Mouse (Mus musculus) frontal cortex, postnatal 14 days (tissue): ENCODE measurements around the gene Sstr5.

Experiments used
- DNase-seq, 2 experiments: peaks; one replicate each; pipeline ENCODE4 v3.0.0; 2022; ENCODE audit warnings: low spot score in 2 of 2

The Sstr5 gene

GRCm38 (mm10) chr17:25497013-25497412, at the start of gene Sstr5:
TSS of gene Sstr5 (minus strand) at chr17:25497288.
- no peak for DNase-seq

GRCm38 (mm10) chr17:25541768-25542167, 44.7 kb upstream of the Sstr5 start:
- DNase-seq = no peak

DNA sequence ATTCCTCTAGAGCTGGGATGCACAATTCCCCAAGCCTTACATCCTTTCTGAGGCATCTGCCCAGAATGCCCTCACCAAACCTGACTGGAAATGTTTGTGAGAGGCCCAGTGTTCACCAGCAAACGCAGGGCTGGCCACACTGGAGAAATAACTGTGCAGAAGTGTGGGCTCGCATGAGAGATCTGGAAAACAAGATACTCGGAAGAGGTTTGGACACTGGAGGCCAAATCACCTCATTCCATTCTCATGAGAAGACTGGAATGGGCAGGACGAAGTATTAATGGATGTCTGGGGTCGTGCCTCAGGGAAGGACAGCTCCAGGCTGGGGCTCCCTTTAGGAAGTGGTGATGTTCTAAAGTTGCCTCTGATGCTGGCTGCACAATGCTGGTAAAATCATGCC, 43.6 kb upstream of the Sstr5 start:
- DNase-seq = no peak

DNA sequence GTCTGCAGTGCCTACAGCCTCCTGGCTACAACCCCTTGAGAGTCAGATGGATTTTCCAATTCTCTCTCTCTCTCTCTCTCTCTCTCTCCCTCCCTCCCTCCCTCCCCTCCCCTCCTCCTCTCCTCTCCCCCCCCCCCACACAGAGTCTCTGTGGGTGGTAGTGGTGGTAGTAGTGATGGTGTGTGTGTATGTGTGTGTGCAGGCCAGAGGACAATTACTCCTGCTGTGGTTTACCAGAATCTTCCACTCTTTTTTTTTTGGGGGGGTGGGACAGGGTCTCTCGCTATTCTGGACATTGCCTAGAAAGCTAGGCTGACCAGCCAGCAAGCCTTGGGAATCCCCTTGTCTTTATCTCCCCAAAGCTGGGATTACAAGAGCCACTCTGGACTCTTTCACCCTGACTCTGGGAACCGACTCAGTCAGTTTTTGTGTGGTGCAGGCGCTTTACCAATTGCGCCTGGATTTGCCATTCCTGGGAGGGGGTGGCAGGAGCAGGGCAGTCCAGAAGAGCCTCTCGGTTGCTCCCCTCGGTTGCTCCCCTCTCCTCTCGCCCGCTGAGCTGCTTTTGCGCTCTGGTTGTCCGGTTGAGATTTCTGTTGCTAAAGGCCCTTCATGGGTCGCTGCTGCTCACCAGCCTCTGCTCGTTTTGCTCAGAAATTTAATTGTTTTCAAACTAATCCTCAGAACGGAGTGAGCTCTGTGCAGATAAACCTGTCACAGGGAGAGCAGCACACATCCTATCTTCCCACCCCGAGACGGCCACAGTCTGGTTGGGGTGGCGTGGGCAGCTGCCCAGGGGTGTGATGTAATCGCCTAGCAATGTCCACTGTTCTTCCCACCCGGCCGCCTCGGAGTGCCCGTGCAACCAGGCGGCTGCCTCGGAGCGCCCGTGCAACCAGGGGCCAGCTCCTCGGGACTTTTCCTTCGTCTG, 42.1 kb upstream of the Sstr5 start:
- DNase-seq = no peak

GRCm38 (mm10) chr17:25530357-25531022, 33.4 kb upstream of the Sstr5 start:
- no peak for DNase-seq

DNA sequence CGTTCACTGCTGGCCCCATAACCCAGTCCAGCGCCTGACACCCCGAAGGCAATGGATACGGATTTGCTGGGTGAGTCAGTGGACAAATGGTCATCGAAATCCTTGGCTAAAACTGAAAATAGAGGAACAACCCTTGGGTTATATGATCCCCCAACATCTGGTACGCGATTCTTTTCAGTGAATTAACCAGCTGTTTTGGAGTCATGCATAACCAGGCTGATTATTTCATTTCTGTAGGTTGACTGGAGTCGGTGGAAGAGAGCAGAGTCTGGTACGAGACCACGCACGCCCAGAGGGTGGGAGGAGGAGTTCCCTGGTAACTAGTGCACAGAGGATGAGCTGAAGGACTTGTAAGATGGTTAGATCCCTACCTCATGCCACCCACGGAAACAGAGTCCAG, 25.0 kb upstream of the Sstr5 start:
- no peak for DNase-seq

GRCm38 (mm10) chr17:25520492-25520891, 23.4 kb upstream of the Sstr5 start:
- no peak for DNase-seq

DNA sequence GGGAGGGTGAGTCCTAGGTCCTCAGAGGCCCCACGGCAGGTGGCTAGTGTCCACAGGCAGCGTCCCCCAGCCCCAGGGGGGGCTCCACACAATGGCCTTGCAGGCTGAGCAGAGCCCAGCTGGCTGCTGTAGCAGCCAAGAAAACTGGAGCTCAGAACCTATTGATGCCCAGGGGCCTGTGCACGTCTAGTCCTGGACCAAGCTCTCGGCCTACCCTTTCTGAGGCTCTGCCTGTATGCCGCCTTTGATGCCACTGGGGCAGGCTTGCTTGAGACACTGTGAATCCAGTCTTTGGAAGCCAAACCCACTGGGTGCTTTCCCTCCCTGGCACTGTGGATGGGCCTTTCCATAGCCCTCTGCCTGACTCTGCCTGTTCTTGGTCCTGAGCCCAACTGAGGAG, 22.4 kb upstream of the Sstr5 start:
- DNase-seq = peak in 1 of 2 experiments; percentile 50

DNA sequence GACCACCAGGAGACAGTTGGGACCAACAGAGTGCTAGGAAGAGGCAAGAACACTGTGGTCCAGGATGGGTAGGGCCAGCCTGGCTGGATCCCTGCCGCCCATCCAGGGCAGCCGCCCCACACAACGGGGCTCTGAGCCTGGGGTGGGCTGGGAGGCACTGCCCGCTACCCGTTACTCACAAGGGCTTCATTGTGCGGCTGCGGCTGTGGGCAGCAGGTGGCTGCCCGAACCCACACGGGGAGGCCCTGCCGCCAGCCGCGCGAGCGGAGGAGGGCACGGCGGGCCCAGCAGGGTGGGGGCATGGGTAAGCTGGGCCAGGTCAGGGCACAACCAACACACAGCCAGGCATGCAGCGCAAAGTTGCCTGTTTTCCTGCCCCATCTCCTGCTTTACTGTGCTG, 21.1 kb upstream of the Sstr5 start:
- DNase-seq = peak; percentile 35 to 45

DNA sequence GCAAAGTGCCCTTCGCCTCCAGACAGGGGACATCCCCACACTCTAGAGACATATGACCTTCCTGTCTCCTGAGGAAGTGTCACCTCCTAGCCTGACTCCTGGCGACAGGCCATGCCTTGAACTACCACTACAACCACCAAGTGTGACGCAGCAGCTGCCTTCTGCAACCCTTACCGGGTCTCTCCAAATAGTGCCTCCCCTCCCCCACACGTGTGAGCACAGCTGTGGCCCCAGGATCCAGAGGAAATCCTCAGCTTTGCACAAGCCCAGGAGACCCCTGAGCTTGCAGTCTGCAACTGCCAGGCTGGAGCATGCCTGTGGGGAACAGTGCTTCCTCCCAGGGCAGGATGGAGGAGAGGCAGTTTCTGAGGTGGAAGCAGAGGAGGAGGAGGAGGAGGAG, 19.2 kb upstream of the Sstr5 start:
- no peak for DNase-seq

DNA sequence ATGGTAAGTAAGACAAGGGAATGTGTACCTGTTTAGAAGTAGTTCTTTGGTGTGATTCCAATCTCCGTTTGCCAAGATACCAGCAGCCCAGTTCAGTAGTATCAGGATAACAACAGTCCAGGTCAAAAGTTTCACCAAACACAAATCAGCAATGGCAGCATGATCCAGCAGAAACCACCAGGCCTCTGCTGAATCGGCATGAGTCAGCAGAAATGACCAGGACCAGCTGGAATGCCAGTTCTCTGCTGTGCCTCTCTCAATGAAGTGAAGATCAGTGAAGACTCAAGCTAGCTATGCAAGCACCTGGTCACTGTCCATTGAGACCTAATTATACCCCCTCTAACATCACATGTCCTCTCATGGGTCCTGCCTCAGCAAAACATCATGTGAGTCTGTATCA, 17.0 kb upstream of the Sstr5 start:
- DNase-seq = no peak

GRCm38 (mm10) chr17:25511876-25512275, 14.8 kb upstream of the Sstr5 start:
- DNase-seq = no peak

DNA sequence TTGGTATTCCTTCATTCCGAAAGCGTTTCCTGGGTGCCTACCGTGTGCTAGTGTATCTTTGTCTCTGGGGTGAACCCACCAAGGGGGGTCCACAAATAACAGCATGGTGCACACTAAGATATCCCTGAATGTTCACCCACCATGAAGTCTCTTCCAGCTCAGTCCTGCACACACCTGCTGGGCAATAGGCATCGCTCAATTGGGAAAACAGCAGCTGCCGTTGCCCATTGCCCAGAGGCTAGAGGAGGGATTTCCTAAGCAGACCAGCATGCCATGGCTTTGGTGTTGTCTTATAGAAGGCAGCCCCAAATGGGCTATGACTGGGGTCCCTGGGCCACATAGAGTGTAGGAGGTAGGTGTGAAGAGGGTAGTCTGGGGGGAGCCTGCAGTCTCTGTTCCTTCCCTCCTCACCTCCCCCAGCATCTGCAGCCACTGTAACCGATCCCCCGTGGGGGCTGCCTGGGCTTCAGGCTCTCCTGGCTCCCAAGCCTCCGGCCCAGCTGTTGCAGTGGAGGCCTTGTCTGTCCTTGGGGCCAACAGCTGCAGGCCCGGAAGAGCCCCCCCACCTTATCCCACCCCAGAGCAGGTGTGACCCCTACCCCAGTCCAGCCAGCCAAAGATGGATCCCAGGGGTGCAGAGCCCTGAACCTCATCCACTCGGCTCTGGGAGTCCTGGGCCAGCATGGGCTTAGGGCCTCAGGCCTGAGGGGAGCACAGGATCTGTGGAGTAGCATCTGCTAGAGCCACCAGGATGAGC, 13.2 kb upstream of the Sstr5 start:
- no peak for DNase-seq

GRCm38 (mm10) chr17:25508860-25509577, 11.9 kb upstream of the Sstr5 start:
- DNase-seq = peak; percentile 62 to 76

DNA sequence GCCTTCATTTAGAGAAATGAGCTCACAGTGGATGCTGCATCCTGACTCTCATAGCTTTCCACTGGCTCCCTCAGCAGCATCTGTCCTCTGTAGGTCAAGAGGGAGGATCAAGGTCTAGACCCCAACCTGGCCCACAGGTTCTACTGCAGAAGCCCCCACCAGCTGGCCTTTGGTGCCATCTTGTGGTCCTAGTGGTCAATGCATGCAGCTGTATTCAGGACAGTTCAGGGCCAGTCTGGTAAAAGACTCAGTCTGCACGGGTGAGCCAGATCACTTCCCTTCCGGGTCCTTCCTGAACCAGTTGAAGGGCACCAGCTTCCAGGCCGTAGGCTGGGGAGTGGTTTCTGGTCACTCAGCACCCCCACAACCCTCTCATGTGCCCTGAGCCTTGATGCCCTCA, 10.7 kb upstream of the Sstr5 start:
- peak; percentile 37 to 69 for DNase-seq

GRCm38 (mm10) chr17:25502599-25502998, 5.5 kb upstream of the Sstr5 start:
- no peak for DNase-seq

DNA sequence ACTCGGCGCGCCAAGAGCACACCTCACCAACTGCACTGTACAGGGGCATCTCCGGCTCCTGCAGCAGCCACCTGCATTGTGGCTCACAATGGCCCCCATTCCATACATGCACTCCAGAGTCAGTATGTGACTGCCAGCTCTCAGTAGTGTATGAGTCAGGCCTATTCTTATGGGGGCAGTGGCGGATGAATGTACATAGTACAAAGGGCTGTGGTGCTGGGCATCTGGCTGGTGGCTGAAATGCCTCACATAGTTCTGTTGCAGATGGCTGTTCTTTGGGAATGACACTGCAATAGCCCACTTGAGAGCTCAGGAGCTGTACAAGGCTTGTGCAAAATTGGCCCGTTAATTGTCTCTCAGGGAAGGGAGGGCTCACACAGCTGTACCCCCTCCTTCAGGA, 15.0 kb downstream of the Sstr5 start:
- no peak for DNase-seq

DNA sequence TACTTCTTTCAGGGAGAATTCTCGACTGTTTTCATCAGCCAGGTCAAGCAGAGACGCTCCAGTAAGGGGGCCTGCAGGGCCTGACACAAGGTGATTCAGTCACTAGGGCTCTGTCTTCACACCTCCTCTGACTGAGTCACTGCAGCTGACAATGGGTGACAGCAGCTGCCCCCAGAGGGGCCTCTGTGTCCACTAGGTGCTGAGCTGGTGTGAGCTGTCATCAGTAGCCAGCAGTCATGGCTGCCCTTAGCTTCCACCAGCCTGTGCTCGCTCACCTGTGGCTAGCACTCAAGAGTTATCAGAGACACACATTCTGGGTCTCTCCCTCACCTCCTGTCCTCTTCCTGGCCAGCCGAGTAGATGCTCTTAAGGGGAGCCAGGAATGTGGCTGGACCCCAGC, 16.3 kb downstream of the Sstr5 start:
- DNase-seq = no peak

- DNase-seq = no peak
These were observed 16.9 kb downstream of the Sstr5 start for GRCm38 (mm10) chr17:25480152-25480551.

- peak in 1 of 2 experiments; percentile 67 for DNase-seq
These were observed 20.9 kb downstream of the Sstr5 start for GRCm38 (mm10) chr17:25475946-25476744.
